Comparison of ENCODE assay signal across 21 mouse cellular contexts in the genomic region with DNA sequence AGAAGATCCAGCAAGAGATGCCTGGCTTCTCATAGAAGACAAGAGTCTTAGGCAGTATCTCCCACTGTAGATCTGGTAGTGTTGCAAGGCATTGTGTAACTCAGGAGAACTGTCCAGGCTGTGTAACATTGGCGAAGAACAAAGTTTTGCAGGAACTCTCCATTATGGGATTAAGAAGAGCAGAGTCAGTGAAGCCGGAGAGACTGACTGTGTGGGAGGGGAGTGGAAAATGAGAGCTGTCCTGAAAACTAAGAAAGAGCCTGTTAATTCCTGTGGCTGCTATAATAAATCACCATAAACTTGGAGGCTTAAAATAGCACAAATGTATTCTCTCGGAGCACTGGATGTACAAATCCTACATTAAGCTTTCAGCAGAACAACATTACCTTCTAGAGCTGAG.
DNase-seq lines count a peak whose midpoint lies in the region; ATAC-seq and TF ChIP-seq lines count a peak whose summit lies in the region.
"Had no signal": no experiment of that assay in that cellular context is flagged by ENCODE, and none has a peak within 500 bp of the region (broad histone marks: within the 10 kb centered on the region; RNA-seq: fewer than 3 reads in every experiment).

No protein-coding gene starts in this region.

- H3K4me1 ChIP-seq in lung, postnatal 0 days (ENCODE audit: insufficient read depth, low read depth, low read length): no peaks in the 10 kb centered on the region
- H3K4me1 ChIP-seq in stomach, postnatal 0 days (replicated peaks; ENCODE audit: control insufficient read depth, insufficient read depth): no peaks in the 10 kb centered on the region
- no peaks in the 10 kb centered on the region for H3K4me1 ChIP-seq in forebrain, embryonic 11.5 days (replicated peaks; ENCODE audit: control insufficient read depth, insufficient read depth, low read length)
- H3K4me1 ChIP-seq: forebrain, embryonic 13.5 days had no signal

- H3K9ac ChIP-seq in lung, postnatal 0 days (replicated peaks; ENCODE audit: low read depth): no peak overlapping the region
- no peak overlapping the region for H3K9ac ChIP-seq in stomach, postnatal 0 days (ENCODE audit: low read length)
- no peak overlapping the region for H3K9ac ChIP-seq in forebrain, embryonic 11.5 days (ENCODE audit: low read length)
- H3K9ac ChIP-seq: embryonic facial prominence, embryonic 12.5 days; forebrain, embryonic 13.5 days had no signal

- H3K27ac ChIP-seq in lung, postnatal 0 days (ENCODE audit: low read length): no peak overlapping the region
- peak overlapping the region; percentile 76 for H3K27ac ChIP-seq in left cerebral cortex, adult 2 months
- peak overlapping the region; percentile 59; the same call in 1 of the 2 replicates for H3K27ac ChIP-seq in stomach, postnatal 0 days (replicated peaks)
- no peak overlapping the region for H3K27ac ChIP-seq in forebrain, embryonic 11.5 days (ENCODE audit: low read depth, low read length)
- H3K27ac ChIP-seq: embryonic facial prominence, embryonic 12.5 days; forebrain, embryonic 13.5 days; heart, embryonic 10.5 days had no signal

- no peaks in the 10 kb centered on the region for H3K9me3 ChIP-seq in lung, postnatal 0 days (ENCODE audit: low read length)
- H3K9me3 ChIP-seq in stomach, postnatal 0 days (ENCODE audit: control insufficient read depth, low read length): no peaks in the 10 kb centered on the region
- no peaks in the 10 kb centered on the region for H3K9me3 ChIP-seq in forebrain, embryonic 11.5 days (ENCODE audit: control insufficient read depth, low read length)
- H3K9me3 ChIP-seq: forebrain, embryonic 13.5 days; heart, embryonic 10.5 days had no signal

- intact Hi-C loops in heart, postnatal 36 days (cut with DNase I): no loop called here
- intact Hi-C loops in left cerebral cortex, adult 2 months (cut with DNase I): loop anchor here (1.0 to 2.0 kb wide), 3 partner anchors 8 to 242 kb away; no protein-coding TSS in a partner anchor

- no peak for TF ChIP-seq CTCF in lung, postnatal 0 days (IDR thresholded peaks at IDR 0.05)
- TF ChIP-seq CTCF in left cerebral cortex, adult 2 months (IDR thresholded peaks at IDR 0.05): no peak
- no peak for TF ChIP-seq CTCF in stomach, postnatal 0 days (IDR thresholded peaks at IDR 0.05; ENCODE audit: low read depth)

- WGBS in lung, postnatal 0 days: 53% methylated on average over 3 of the region's 3 CpGs
- 25% methylated on average over 3 of the region's 3 CpGs for WGBS in stomach, postnatal 0 days
- 85% methylated on average over 3 of the region's 3 CpGs for WGBS in forebrain, embryonic 11.5 days

- no peak for ATAC-seq in lung, postnatal 0 days
- peak; percentile 79; the same call in 1 of the 2 replicates for ATAC-seq in stomach, postnatal 0 days (ENCODE audit: low FRiP score, low TSS enrichment)
- ATAC-seq in forebrain, embryonic 11.5 days (replicated peaks; ENCODE audit: low FRiP score): no peak
- ATAC-seq: forebrain, embryonic 13.5 days; hindbrain, embryonic 16.5 days had no signal

- peak; percentile 14 for DNase-seq in heart, adult 11 months
- no peak for DNase-seq in heart, postnatal 36 days
- DNase-seq in lung, postnatal 0 days (ENCODE audit: low spot score): peak; percentile 45
- DNase-seq in lung, postnatal 36 days: no peak
- no peak for DNase-seq in left cerebral cortex, adult 2 months (ENCODE audit: extremely low spot score in 1 of 2, low spot score in 2 of 2)
- no peak for DNase-seq in stomach, postnatal 0 days (ENCODE audit: low spot score)
- DNase-seq in forebrain, embryonic 11.5 days (ENCODE audit: low spot score): no peak
- DNase-seq in natural killer cell, adult 2 months (ENCODE audit: low spot score in 2 of 2): no peak
- DNase-seq: cerebellum, adult 11 months; cerebellum, postnatal 25 days; gastrocnemius, postnatal 10 days; heart, postnatal 14 days; kidney, postnatal 10 days; layer of hippocampus, adult 9-11 months; lung, adult 2 months; midbrain, embryonic 14.5 days; thymus, postnatal 4 days had no signal

- no peak for TF ChIP-seq EP300 in lung, postnatal 0 days (IDR thresholded peaks at IDR 0.05)
- no peak for TF ChIP-seq EP300 in stomach, postnatal 0 days (optimal IDR thresholded peaks at IDR 0.05)

- H3K36me3 ChIP-seq in lung, postnatal 0 days (ENCODE audit: insufficient read depth, low read length): no peaks in the 10 kb centered on the region
- H3K36me3 ChIP-seq in stomach, postnatal 0 days (ENCODE audit: control insufficient read depth, insufficient read depth, low read length): no peaks in the 10 kb centered on the region
- H3K36me3 ChIP-seq in forebrain, embryonic 11.5 days (ENCODE audit: control insufficient read depth, insufficient read depth, low read length): no peaks in the 10 kb centered on the region
- H3K36me3 ChIP-seq: embryonic facial prominence, embryonic 12.5 days; heart, embryonic 10.5 days had no signal

- H3K27me3 ChIP-seq in lung, postnatal 0 days (replicated peaks; ENCODE audit: insufficient read depth, low read length): no peaks in the 10 kb centered on the region
- H3K27me3 ChIP-seq in stomach, postnatal 0 days (ENCODE audit: control insufficient read depth, insufficient read depth, low read length): no peaks in the 10 kb centered on the region
- no peaks in the 10 kb centered on the region for H3K27me3 ChIP-seq in forebrain, embryonic 11.5 days (ENCODE audit: control insufficient read depth, insufficient read depth, low read length)
- H3K27me3 ChIP-seq: embryonic facial prominence, embryonic 12.5 days; forebrain, embryonic 13.5 days had no signal

- no peak overlapping the region for H3K4me3 ChIP-seq in lung, postnatal 0 days (ENCODE audit: low read depth, low read length)
- no peak overlapping the region for H3K4me3 ChIP-seq in left cerebral cortex, adult 2 months
- H3K4me3 ChIP-seq in stomach, postnatal 0 days (ENCODE audit: low read depth, low read length): no peak overlapping the region
- H3K4me3 ChIP-seq in forebrain, embryonic 11.5 days (ENCODE audit: low read depth, low read length): no peak overlapping the region
- H3K4me3 ChIP-seq: embryonic facial prominence, embryonic 12.5 days; forebrain, embryonic 13.5 days; heart, embryonic 10.5 days had no signal

- H3K4me2 ChIP-seq in lung, postnatal 0 days (replicated peaks; ENCODE audit: low read depth, low read length): no peak overlapping the region
- H3K4me2 ChIP-seq in stomach, postnatal 0 days (replicated peaks; ENCODE audit: low read depth): no peak overlapping the region
- H3K4me2 ChIP-seq in forebrain, embryonic 11.5 days (ENCODE audit: low read depth, low read length, severe bottlenecking): no peak overlapping the region
- H3K4me2 ChIP-seq: embryonic facial prominence, embryonic 12.5 days; forebrain, embryonic 13.5 days had no signal

Comparison
In these comparisons a context has a peak if more than half of its experiments do, and no peak if none do; other contexts are left out.
1. DNase-seq: peak in heart, adult 11 months (single experiment) and lung, postnatal 0 days (single experiment); none in heart, postnatal 36 days (0 of 2), lung, postnatal 36 days (single experiment), left cerebral cortex, adult 2 months (0 of 2), stomach, postnatal 0 days (single experiment), forebrain, embryonic 11.5 days (single experiment) and natural killer cell, adult 2 months (0 of 2).
2. H3K27ac ChIP-seq: peak in left cerebral cortex, adult 2 months (single experiment) and stomach, postnatal 0 days (single experiment); none in lung, postnatal 0 days (single experiment) and forebrain, embryonic 11.5 days (single experiment).